Mouse (Mus musculus) ES-E14 (cell line): Measurements from ENCODE around the gene Cst6.

Experiments used
- CHD2 ChIP-seq: IDR thresholded peaks from 2 replicates; pipeline ENCODE4 v1.6.1; 2014; ENCODE audit warnings: mild to moderate bottlenecking, low read depth, low read length, inconsistent platforms
- HCFC1 ChIP-seq: IDR thresholded peaks from 2 replicates; pipeline ENCODE4 v1.6.1; 2012; ENCODE audit warnings: low read length, inconsistent platforms, borderline replicate concordance; ENCODE audit not compliant: insufficient read depth
- MAFK ChIP-seq: IDR thresholded peaks from 2 replicates; pipeline ENCODE4 v1.6.1; 2014; ENCODE audit warnings: mild to moderate bottlenecking, low read depth, low read length, inconsistent platforms; ENCODE audit not compliant: insufficient read depth
- ZC3H11A ChIP-seq: IDR thresholded peaks from 2 replicates; pipeline ENCODE4 v1.6.1; 2012; ENCODE audit warnings: low read depth, mild to moderate bottlenecking, inconsistent platforms, low read length, borderline replicate concordance
- ZNF384 ChIP-seq: IDR thresholded peaks from 2 replicates; pipeline ENCODE4 v1.6.1; 2012; ENCODE audit warnings: low read depth, low read length, inconsistent platforms

DNA sequence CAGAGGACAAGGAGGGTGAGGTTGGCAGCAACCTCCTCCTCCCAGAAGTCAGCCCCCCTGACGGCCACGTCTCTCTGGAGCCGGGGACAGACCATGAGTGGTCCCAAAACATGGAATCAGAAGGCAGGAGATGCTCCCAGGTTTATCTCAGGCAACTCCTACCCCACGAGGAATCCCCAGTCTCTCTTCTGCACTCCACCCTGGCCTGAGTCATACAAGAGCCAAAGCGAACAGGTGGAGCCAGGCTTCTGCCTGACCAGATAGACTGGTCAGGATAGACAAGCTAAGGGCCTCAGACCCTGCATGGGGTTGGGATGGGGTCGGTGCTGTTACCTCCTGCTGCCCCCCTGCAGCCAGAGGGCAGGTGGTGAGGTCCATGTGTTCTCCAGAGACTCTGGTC lies 1.3 kb downstream of the Cst6 start:
- no peak for TF ChIP-seq ZC3H11A
- TF ChIP-seq HCFC1: no peak
- no peak for TF ChIP-seq ZNF384
- no peak for TF ChIP-seq MAFK
- TF ChIP-seq CHD2: no peak
